Mouse (Mus musculus): Measurements from ENCODE around the gene Cotl1. TPM values are rescaled to one million over a fixed set of nuclear protein-coding genes. Genes with fewer than 3 reads are reported as not detected.
A peak's percentile ranks its signal among the peaks of the same experiment; 100 is the strongest.

Gene Cotl1
- 109 and 114 TPM in 2 replicates for polyA plus RNA-seq (2016; fragmentation: Nextera tagmentation; extraction: Ambion mirVana)

DNA sequence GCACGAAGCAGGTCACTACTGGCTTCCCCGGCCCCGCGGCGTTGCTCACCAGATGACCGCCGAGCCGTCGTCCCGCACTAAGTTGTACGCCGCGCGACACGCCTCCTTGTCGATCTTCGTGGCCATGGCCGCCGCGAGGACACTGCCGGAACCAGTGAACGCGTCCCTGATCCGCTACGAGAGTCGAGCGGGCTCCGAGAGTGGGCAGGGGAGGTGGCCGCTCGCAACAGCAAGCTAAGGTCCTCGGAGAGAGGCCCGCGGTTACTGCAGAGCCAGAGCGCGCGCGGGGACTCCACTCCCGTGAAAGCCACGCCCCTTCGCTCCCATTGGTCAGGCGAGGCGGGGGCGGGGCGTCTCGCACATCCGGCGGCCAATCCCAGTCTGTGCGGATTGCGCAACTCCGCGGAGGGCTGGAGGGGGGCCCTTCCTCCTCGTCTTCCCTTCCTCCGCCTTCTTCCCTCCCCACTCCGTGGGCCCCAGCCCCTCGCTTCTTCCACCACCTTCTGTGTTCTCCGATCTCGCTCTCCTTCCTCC, at the start of gene Cotl1:
TSS of gene Cotl1 (minus strand) at position 270 of the 534 bp plus-strand sequence.
- Histone ChIP-seq H3K27me3 (ENCODE audit: poor library complexity, severe bottlenecking) (peaks cover 11% of the 10 kb centered on the region), H3K4me1 (peaks cover 58% of the 10 kb centered on the region), H3K36me3 (replicated peaks) (peaks cover 18% of the 10 kb centered on the region), H3K9me3 (no peaks in the 10 kb centered on the region), H3K4me3 (peak within 1 kb of the TSS; percentile 80), H3K27ac (peak within 1 kb of the TSS; percentile 88)
- under 1% methylated on average over 57 of the region's 57 CpGs for WGBS
- DNase-seq (ENCODE audit: extremely low spot score, low spot score) = peak; percentile 93

DNA sequence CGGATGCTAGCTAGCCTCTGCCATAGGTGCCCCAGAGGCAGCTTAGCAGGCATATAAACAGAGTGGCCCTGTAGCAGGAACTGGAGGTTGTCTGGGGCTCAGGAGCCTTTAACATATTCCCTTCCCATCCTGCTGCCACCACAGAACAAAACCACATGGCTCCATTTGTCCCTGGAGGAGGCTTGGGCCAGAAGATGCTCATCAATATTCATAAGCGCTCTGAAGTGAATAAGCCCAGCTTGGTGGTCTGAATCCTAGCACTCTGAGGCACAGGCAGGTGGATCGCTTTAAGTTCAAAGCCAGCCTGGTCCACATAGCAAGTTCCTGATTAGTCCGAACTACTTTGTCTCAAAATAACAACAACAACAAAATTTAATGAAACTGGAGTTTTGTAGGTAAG, 47.7 kb upstream of the Cotl1 start:
- Histone ChIP-seq H3K4me1 (peaks cover 15% of the 10 kb centered on the region), H3K36me3 (replicated peaks) (no peaks in the 10 kb centered on the region), H3K27me3 (ENCODE audit: poor library complexity, severe bottlenecking) (no peaks in the 10 kb centered on the region), H3K9me3 (no peaks in the 10 kb centered on the region), H3K4me3 (no peak overlapping the region), H3K27ac (no peak overlapping the region)
- no peak for DNase-seq (ENCODE audit: extremely low spot score, low spot score)
- 76% methylated on average over 4 of the region's 4 CpGs for WGBS

DNA sequence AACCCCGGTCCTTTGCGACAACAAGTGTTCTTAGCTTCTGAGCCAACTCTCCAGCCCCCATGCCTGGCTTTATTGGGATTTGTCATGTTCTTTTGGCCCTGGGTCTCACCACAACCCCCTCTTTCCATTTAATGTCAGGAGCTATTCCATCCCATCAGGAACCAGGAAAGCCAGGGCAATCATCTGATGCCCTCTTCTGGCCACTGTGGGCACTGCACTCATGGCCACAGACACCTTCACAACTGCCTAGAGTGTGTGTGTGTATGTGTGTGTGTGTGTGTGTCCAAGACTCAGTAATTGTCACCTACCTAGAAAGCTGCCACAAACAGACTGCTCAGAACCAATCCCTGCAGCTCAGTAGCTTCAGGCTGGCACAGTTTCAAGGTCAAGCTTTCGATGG, 46.8 kb upstream of the Cotl1 start:
- no peaks in the 10 kb centered on the region for H3K36me3 ChIP-seq (replicated peaks)
- H3K9me3 ChIP-seq = no peaks in the 10 kb centered on the region
- peaks cover 15% of the 10 kb centered on the region for H3K4me1 ChIP-seq
- WGBS = 95% methylated on average over 3 of the region's 3 CpGs
- DNase-seq (ENCODE audit: extremely low spot score, low spot score) = peak; percentile 54
- no peak overlapping the region for H3K27ac ChIP-seq
- H3K4me3 ChIP-seq = no peak overlapping the region
- H3K27me3 ChIP-seq (ENCODE audit: poor library complexity, severe bottlenecking) = no peaks in the 10 kb centered on the region

DNA sequence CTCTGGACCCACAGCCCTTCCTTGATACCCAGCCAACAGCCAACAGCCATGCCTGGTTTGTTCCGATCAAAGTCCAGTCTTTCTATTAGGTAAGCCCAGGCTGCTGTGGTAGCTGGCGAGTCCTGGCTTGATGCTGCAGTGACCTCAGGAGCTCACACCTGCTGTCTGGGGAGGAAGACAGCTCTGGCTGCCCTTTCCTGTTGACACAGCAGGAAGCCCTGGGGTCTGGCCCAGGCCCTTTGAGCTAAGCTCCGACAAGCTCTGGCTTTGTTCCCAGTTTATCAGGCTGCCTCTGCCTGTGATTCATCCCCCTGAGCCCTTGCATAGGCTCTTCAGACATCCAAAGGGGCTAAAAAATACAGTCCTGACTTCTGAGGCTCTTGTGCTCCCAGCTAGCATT, 45.3 kb upstream of the Cotl1 start:
- H3K27me3 ChIP-seq (ENCODE audit: poor library complexity, severe bottlenecking) = no peaks in the 10 kb centered on the region
- no peak for DNase-seq (ENCODE audit: extremely low spot score, low spot score)
- H3K4me3 ChIP-seq = no peak overlapping the region
- WGBS = 34% methylated on average over 3 of the region's 3 CpGs
- peaks cover 15% of the 10 kb centered on the region for H3K4me1 ChIP-seq
- peak overlapping the region; percentile 22; the same call in 1 of the 2 replicates for H3K27ac ChIP-seq
- H3K36me3 ChIP-seq (replicated peaks) = no peaks in the 10 kb centered on the region
- no peaks in the 10 kb centered on the region for H3K9me3 ChIP-seq

DNA sequence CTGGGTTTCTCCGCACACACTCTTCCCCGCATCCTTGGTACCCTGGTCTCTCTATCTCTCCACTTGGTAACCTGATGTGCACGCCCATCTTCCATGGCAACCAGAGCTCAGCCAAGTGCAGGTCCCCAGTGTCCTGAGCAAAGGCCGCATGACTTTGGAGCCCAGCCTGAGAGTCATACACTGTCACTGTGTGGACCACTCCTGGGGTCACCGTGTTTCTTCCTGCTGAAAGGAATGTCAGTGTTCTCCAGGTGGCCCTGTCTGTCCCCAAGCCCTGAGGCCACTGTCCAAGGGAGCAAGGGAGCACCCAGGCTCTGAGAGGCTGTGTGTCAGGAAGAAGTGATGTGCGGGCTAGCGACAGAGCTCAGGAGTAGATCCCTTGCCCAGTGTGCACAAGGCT, 42.9 kb upstream of the Cotl1 start:
- Histone ChIP-seq H3K27me3 (ENCODE audit: poor library complexity, severe bottlenecking) (no peaks in the 10 kb centered on the region), H3K27ac (no peak overlapping the region), H3K4me3 (no peak overlapping the region), H3K9me3 (no peaks in the 10 kb centered on the region), H3K36me3 (replicated peaks) (no peaks in the 10 kb centered on the region), H3K4me1 (peaks cover 15% of the 10 kb centered on the region)
- no peak for DNase-seq (ENCODE audit: extremely low spot score, low spot score)
- WGBS = 92% methylated on average over 7 of the region's 7 CpGs

DNA sequence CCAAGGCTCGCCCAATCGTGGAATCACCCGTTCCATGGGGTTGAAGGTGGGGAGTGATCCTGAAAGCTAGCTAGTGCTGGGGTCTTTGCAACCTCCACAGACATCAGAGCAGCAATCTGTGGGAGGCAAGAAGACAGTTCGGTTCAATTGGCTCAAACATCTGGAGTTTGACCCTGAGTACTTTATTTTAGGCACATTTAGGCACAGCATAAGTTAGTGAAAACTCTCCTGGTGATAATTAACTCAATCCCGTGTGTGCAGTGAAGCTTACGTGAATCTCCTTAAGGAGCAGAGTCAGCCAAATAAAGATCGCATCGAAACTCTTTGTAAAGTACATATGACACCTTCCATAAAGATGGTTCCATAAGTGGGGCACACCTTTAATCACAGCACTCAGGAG, 41.6 kb upstream of the Cotl1 start:
- no peak for DNase-seq (ENCODE audit: extremely low spot score, low spot score)
- H3K27ac ChIP-seq = no peak overlapping the region
- H3K4me3 ChIP-seq = no peak overlapping the region
- peaks cover 10% of the 10 kb centered on the region for H3K4me1 ChIP-seq
- peaks cover 1% of the 10 kb centered on the region; the same call in 1 of the 2 replicates for H3K36me3 ChIP-seq (replicated peaks)
- 78% methylated on average over 8 of the region's 8 CpGs for WGBS
- no peaks in the 10 kb centered on the region for H3K27me3 ChIP-seq (ENCODE audit: poor library complexity, severe bottlenecking)
- H3K9me3 ChIP-seq = no peaks in the 10 kb centered on the region

DNA sequence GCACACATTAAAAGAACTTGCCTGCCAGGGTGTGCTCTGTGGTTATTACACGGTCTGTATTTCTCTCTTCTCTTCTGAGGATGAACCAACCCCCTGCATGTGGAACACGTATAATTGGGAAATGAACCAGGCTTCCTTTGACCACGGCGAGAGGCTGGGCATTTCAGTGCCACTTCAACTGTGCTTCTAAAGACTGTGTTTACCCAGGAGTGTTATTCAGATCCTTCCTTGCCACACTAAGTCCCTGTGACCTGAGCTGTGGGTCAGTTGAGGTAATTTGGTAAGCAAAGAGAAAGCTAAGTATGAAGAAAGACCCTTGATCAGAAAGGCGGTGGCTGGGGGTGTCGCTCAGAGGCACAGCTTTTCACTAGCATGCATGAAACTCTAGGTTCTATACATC, 41.0 kb upstream of the Cotl1 start:
- 84% methylated on average over 6 of the region's 6 CpGs for WGBS
- no peak overlapping the region for H3K27ac ChIP-seq
- H3K4me3 ChIP-seq = no peak overlapping the region
- H3K4me1 ChIP-seq = peaks cover 14% of the 10 kb centered on the region
- no peaks in the 10 kb centered on the region for H3K9me3 ChIP-seq
- H3K36me3 ChIP-seq (replicated peaks) = peaks cover 7% of the 10 kb centered on the region
- no peaks in the 10 kb centered on the region for H3K27me3 ChIP-seq (ENCODE audit: poor library complexity, severe bottlenecking)
- no peak for DNase-seq (ENCODE audit: extremely low spot score, low spot score)

DNA sequence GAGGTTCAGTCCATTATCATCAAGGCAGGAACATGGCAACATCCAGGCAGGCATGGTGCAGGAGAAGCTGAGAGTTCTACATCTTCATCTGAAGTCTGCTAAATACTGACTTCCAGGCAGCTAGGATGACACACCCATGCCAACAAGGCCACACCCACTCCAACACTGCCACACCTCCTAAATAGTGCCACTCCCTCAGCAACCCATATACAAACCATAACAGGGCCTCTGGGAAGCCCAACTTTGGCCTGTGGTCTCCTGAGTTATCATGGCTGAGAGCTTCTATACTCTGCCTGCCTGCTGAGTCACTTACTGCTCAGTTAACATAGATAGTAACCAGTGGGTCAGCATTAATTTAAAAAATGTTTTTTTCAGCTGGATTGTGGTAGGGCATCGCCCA, 32.8 kb upstream of the Cotl1 start:
- Histone ChIP-seq H3K36me3 (replicated peaks) (peaks cover 58% of the 10 kb centered on the region), H3K27me3 (ENCODE audit: poor library complexity, severe bottlenecking) (peaks cover 9% of the 10 kb centered on the region), H3K27ac (no peak overlapping the region), H3K4me1 (0 out of 2 replicates have a peak, but pooled peaks cover 4% of the 10 kb centered on the region), H3K4me3 (no peak overlapping the region), H3K9me3 (peaks cover 11% of the 10 kb centered on the region)
- WGBS = 92% methylated on average over 1 of the region's 1 CpGs
- DNase-seq (ENCODE audit: extremely low spot score, low spot score) = no peak

DNA sequence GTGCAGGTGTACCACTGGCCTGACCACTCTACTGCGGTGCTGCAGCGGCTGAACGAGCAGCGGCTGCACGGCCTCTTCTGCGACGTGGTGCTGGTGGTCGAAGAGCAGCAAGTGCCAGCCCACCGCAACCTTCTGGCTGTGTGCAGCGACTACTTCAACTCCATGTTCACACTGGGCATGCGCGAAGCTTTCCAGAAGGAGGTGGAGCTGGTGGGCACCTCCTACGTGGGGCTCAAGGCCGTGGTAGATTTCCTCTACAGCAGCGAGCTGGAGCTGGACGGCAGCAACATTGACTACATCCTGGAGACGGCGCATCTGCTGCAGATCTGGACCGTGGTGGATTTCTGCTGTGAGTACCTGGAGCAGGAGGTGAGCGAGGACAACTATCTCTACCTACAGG, 29.3 kb upstream of the Cotl1 start:
- H3K4me3 ChIP-seq = no peak overlapping the region
- H3K27ac ChIP-seq = no peak overlapping the region
- DNase-seq (ENCODE audit: extremely low spot score, low spot score) = no peak
- peaks cover 11% of the 10 kb centered on the region for H3K9me3 ChIP-seq
- peaks cover 19% of the 10 kb centered on the region for H3K27me3 ChIP-seq (ENCODE audit: poor library complexity, severe bottlenecking)
- no peaks in the 10 kb centered on the region for H3K4me1 ChIP-seq
- H3K36me3 ChIP-seq (replicated peaks) = peaks cover 44% of the 10 kb centered on the region
- WGBS = 80% methylated on average over 20 of the region's 20 CpGs

DNA sequence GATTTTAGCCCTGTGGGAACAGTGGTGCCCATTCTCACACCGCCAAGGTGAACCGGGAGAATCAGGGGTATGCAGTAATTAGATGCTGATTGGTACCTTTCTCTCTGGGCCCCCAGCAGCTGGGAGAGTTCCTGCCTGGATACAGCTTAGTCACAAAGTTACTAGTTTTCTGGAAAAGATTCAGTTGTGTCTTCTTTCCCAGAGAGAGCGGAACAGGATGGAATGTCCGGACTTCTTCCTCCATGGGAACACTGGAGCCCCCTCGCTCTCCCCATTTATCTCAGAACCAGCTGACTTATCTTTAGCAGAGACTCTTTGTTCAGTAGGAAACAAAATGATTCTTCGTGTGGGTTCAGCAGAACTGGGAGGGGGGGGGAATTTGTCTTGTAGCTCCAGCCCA, 22.4 kb upstream of the Cotl1 start:
- WGBS = 17% methylated on average over 6 of the region's 6 CpGs
- no peaks in the 10 kb centered on the region for H3K9me3 ChIP-seq
- H3K36me3 ChIP-seq (replicated peaks) = no peaks in the 10 kb centered on the region
- peak overlapping the region; percentile 88 for H3K27ac ChIP-seq
- no peak for DNase-seq (ENCODE audit: extremely low spot score, low spot score)
- peaks cover 35% of the 10 kb centered on the region for H3K4me1 ChIP-seq
- H3K4me3 ChIP-seq = peak overlapping the region; percentile 90
- peaks cover 58% of the 10 kb centered on the region for H3K27me3 ChIP-seq (ENCODE audit: poor library complexity, severe bottlenecking)

DNA sequence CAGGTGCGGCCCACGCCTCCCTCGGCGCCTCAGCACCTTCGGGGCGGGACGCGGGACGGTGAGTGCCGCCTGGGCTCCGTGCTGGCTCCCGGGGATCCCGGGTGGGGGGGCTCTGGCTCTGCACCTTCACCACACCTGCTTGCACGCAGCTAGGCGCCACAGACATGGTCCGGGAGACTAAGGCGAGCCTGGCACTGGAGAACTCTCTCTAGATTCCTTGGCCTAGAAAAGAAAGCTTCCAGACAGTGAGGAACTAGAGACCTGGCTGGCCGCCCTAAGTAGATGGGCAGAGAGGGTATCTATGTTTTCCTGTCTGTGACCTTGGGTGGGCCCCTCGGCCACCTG, 22.0 kb upstream of the Cotl1 start:
- H3K4me1 ChIP-seq = peaks cover 36% of the 10 kb centered on the region
- peaks cover 60% of the 10 kb centered on the region for H3K27me3 ChIP-seq (ENCODE audit: poor library complexity, severe bottlenecking)
- WGBS = 2% methylated on average over 19 of the region's 19 CpGs
- DNase-seq (ENCODE audit: extremely low spot score, low spot score) = no peak
- no peaks in the 10 kb centered on the region for H3K36me3 ChIP-seq (replicated peaks)
- H3K4me3 ChIP-seq = peak overlapping the region; percentile 90
- peak overlapping the region; percentile 88 for H3K27ac ChIP-seq
- no peaks in the 10 kb centered on the region for H3K9me3 ChIP-seq

DNA sequence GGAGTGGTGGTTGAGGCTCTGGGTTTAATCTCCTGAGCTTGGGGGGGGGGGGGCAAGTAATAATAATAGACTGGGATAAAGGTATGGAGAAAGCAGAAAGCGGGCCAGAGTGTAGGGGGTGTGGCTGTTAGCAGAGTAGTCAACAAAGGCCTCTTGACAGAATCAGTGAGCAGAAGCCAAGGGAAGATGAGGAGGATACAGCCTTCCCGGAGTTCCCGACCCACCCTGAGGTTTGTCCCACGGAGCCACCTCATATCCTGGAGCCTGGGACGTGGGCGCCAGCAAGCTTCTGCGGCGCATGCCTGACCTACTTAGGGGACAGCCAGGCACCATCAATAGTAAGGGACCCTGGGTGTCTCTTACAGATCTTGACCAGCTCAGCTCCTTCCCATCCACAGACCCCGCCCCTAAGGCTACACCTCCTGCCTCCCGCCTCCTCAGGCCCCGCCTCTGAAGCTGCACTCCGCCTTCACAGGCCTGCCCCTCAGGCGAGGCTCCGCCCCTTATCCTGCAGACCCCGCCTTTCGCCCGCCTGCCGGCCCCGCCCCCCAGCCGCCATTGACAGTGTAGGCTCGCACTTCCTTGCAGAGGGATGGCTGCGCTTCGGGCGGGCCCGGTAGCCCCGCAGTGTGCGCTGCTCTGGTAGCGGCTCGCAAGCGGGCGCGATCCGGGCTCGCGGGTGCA, 21.5 kb upstream of the Cotl1 start, which contains the start of gene Klhl36:
TSS of gene Klhl36 (plus strand) at position 561 of the 684 bp plus-strand sequence.
- Histone ChIP-seq H3K36me3 (replicated peaks) (no peaks in the 10 kb centered on the region), H3K27me3 (ENCODE audit: poor library complexity, severe bottlenecking) (peaks cover 60% of the 10 kb centered on the region), H3K27ac (peak within 1 kb of the TSS; percentile 88), H3K9me3 (no peaks in the 10 kb centered on the region), H3K4me1 (peaks cover 36% of the 10 kb centered on the region), H3K4me3 (peak within 1 kb of the TSS; percentile 90)
- DNase-seq (ENCODE audit: extremely low spot score, low spot score) = peak; percentile 97
- under 1% methylated on average over 35 of the region's 35 CpGs for whole genome bisulfite sequencing

DNA sequence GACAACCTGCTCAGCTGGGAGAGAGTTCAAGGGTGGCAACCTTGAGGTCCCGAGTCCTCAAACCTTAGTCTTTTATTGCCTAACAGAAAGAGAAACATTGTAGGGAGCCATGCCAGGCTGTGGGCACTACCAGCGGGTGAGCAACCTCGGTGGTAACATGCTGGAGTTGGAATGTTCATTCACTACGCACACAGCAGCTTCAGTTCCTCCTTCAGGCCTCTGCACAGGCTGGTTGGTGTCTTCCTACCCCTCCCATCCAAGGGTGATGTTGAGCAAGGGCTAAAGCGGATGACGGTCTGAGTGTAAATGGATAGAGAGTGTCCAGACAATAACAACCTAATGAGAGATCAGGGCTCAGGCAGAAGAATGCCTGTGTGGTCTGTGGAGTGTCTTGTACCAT, 17.4 kb upstream of the Cotl1 start:
- peaks cover 42% of the 10 kb centered on the region for H3K4me1 ChIP-seq
- WGBS = 84% methylated on average over 6 of the region's 6 CpGs

More for the DNA sequence above, 17.4 kb upstream of the Cotl1 start:
- peaks cover 37% of the 10 kb centered on the region for H3K27me3 ChIP-seq (ENCODE audit: poor library complexity, severe bottlenecking)
- no peaks in the 10 kb centered on the region for H3K36me3 ChIP-seq (replicated peaks)
- DNase-seq (ENCODE audit: extremely low spot score, low spot score) = no peak
- no peak overlapping the region for H3K27ac ChIP-seq
- no peak overlapping the region for H3K4me3 ChIP-seq
- H3K9me3 ChIP-seq = no peaks in the 10 kb centered on the region
